Mouse (Mus musculus) heart, adult 11 months (tissue): ENCODE data around the gene Pacrg.
A peak's percentile ranks its signal among the peaks of the same experiment; 100 is the strongest.

Source experiments
- DNase-seq: peaks from one replicate; pipeline ENCODE4 v3.0.0; 2022

Gene Pacrg

GRCm38 (mm10) chr17:10737966-10738365 lies 102.1 kb downstream of the Pacrg start:
- no peak for DNase-seq

GRCm38 (mm10) chr17:10734733-10735132 lies 105.4 kb downstream of the Pacrg start:
- no peak for DNase-seq

GRCm38 (mm10) chr17:10732303-10733048 lies 107.6 kb downstream of the Pacrg start:
- DNase-seq = no peak

- peak; percentile 89 for DNase-seq
These were observed 115.3 kb downstream of the Pacrg start for GRCm38 (mm10) chr17:10724853-10725252.

GRCm38 (mm10) chr17:10721562-10721961 lies 118.5 kb downstream of the Pacrg start:
- DNase-seq = no peak

GRCm38 (mm10) chr17:10717148-10717547 lies 123.0 kb downstream of the Pacrg start:
- no peak for DNase-seq

GRCm38 (mm10) chr17:10702781-10703180 lies 137.3 kb downstream of the Pacrg start:
- peak; percentile 93 for DNase-seq

- peak; percentile 92 for DNase-seq
These were observed 142.1 kb downstream of the Pacrg start for GRCm38 (mm10) chr17:10698041-10698440.

- DNase-seq = no peak
These were observed 144.7 kb downstream of the Pacrg start for GRCm38 (mm10) chr17:10695421-10695820.

- no peak for DNase-seq
These were observed 163.0 kb downstream of the Pacrg start for GRCm38 (mm10) chr17:10677098-10677497.

GRCm38 (mm10) chr17:10675536-10675935 lies 164.6 kb downstream of the Pacrg start:
- no peak for DNase-seq

GRCm38 (mm10) chr17:10675048-10675447 lies 165.1 kb downstream of the Pacrg start:
- peak; percentile 88 for DNase-seq

- no peak for DNase-seq
These were observed 178.8 kb downstream of the Pacrg start for GRCm38 (mm10) chr17:10661294-10661693.

GRCm38 (mm10) chr17:10643604-10644003 lies 196.5 kb downstream of the Pacrg start:
- peak; percentile 4 for DNase-seq

GRCm38 (mm10) chr17:10639816-10640215 lies 200.3 kb downstream of the Pacrg start:
- no peak for DNase-seq

- DNase-seq = peak; percentile 35
These were observed 204.1 kb downstream of the Pacrg start for GRCm38 (mm10) chr17:10635955-10636470.

GRCm38 (mm10) chr17:10635470-10635869 lies 204.6 kb downstream of the Pacrg start:
- DNase-seq = no peak

GRCm38 (mm10) chr17:10635046-10635445 lies 205.1 kb downstream of the Pacrg start:
- DNase-seq = peak; percentile 65

GRCm38 (mm10) chr17:10633769-10634168 lies 206.3 kb downstream of the Pacrg start:
- DNase-seq = peak; percentile 40

GRCm38 (mm10) chr17:10628240-10628639 lies 211.9 kb downstream of the Pacrg start:
- peak; percentile 49 for DNase-seq

- DNase-seq = peak; percentile 29
These were observed 212.6 kb downstream of the Pacrg start for GRCm38 (mm10) chr17:10627476-10627875.

GRCm38 (mm10) chr17:10626299-10627095 lies 213.6 kb downstream of the Pacrg start:
- peak; percentile 44 for DNase-seq

GRCm38 (mm10) chr17:10624699-10625424 lies 215.2 kb downstream of the Pacrg start:
- DNase-seq = peak; percentile 43
